Mouse (Mus musculus) midbrain, postnatal 0 days (tissue): ENCODE data around the gene Zdhhc3. TPM values are rescaled to one million over a fixed set of nuclear protein-coding genes. Genes with fewer than 3 reads are reported as not detected.

Experiments
- ATAC-seq: fragments of 200-750 bp; cut with Nextera tagmentation; 2 replicates; pipeline ENCODE4 v1.8.0; 2017; ENCODE audit warnings: moderate number of reproducible peaks, mild to moderate bottlenecking, moderate TSS enrichment, moderate library complexity; ENCODE audit not compliant: low FRiP score
- DNase-seq: peaks from one replicate; pipeline ENCODE4 v3.0.0-alpha.2; 2015; ENCODE audit warnings: low spot score
- H3K27ac ChIP-seq: fragments of 300-500 bp; sonication (generic); 2 replicates; pipeline ENCODE4 v1.5.1; 2014; ENCODE audit warnings: low read depth, mild to moderate bottlenecking, low read length, mixed read lengths
- H3K27me3 ChIP-seq: fragments of 300-500 bp; sonication (generic); 2 replicates; pipeline ENCODE4 v1.6.1; 2014; ENCODE audit warnings: low read length, control low read depth, mixed read lengths; ENCODE audit not compliant: insufficient read depth
- H3K36me3 ChIP-seq: fragments of 300-500 bp; sonication (generic); 2 replicates; pipeline ENCODE4 v1.6.1; 2014; ENCODE audit warnings: low read length, control low read depth, mixed read lengths; ENCODE audit not compliant: insufficient read depth
- H3K4me1 ChIP-seq: fragments of 300-500 bp; sonication (generic); 2 replicates; pipeline ENCODE4 v1.6.1; 2014; ENCODE audit warnings: mild to moderate bottlenecking, control low read depth, antibody characterized with exemption, low read length, mixed read lengths; ENCODE audit not compliant: insufficient read depth
- H3K4me2 ChIP-seq: fragments of 300-500 bp; sonication (generic); 2 replicates; pipeline ENCODE4 v1.6.1; 2014; ENCODE audit warnings: low read depth, mild to moderate bottlenecking, low read length, mixed read lengths; ENCODE audit not compliant: poor library complexity, severe bottlenecking
- H3K4me3 ChIP-seq: fragments of 300-500 bp; sonication (generic); 2 replicates; pipeline ENCODE4 v1.5.1; 2014; ENCODE audit warnings: low read depth, mild to moderate bottlenecking, low read length, moderate library complexity
- H3K9ac ChIP-seq: fragments of 300-500 bp; sonication (generic); replicated peaks from 2 replicates; pipeline ENCODE4 v1.6.1; 2014; ENCODE audit warnings: mild to moderate bottlenecking, low read length, moderate library complexity, mixed read lengths; ENCODE audit not compliant: poor library complexity, severe bottlenecking
- H3K9me3 ChIP-seq: fragments of 300-500 bp; sonication (generic); 2 replicates; pipeline ENCODE4 v1.6.1; 2016; ENCODE audit warnings: low read length, control low read depth
- CTCF ChIP-seq: IDR thresholded peaks from 2 replicates; pipeline ENCODE4 v1.5.1; 2016; ENCODE audit warnings: antibody characterized with exemption, mild to moderate bottlenecking
- WGBS: fragments of 180-500 bp; shearing (Covaris S2); extraction: QIAGEN DNeasy Blood & Tissue Kit; methylation state at CpG from one replicate; pipeline ENCODE4 v1.1.7; 2014; 5-methylcytosine and 5-hydroxymethylcytosine counted together
- polyA plus RNA-seq: library from polyadenylated mRNA; unstranded; fragments of >200 nt; fragmentation: Nextera tagmentation; extraction: Ambion mirVana; gene quantifications from 2 replicates; pipeline ENCODE4 v1.2.1, GENCODE M21; 2015
- total RNA-seq: library from RNA; depleted of rRNA; stranded (reverse); fragments of >200 nt; gene quantifications from 2 replicates; pipeline ENCODE4 v1.2.3, GENCODE M21; 2014

Zdhhc3 gene
- total and polyA plus RNA-seq, 2 experiments from 2014 or later = 76.7 to 86.9 TPM

DNA sequence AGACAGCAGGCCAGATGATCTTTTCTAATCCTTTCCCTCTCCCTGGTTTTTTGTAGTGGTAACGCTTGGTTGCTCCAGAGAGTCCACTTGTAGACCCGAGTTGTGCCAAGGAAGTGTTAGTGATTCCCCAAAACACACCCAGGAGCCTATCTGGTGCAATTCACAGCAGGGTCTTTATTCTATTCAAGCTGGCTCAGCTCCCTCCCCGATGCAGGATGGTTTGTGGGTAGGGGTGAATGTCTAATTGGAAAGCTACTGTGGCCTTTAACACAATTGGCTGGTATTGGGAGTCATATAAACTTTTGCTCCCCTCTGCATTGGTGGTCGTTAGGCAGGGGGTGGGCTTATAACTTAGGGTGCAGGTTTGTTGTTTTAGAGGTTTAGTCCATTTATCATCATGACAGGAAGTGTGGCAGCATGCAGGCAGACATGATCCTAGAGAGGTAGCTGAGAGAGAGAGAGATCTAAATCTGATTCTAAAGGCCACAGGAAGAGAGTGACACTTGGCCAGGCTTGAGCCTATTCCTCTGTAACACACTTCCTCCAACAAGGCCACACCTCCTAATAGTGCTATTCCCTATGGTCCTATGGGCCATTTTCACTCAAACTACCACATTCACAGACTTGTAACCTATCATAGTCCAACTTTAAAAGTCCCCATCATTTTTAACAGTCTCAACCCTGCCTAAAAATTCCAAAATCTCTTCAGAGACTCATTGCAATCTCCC lies 27.0 kb upstream of the Zdhhc3 start:
- TF ChIP-seq CTCF = no peak
- WGBS = 69% methylated on average over 4 of the region's 4 CpGs
- no peak overlapping the region for H3K4me2 ChIP-seq
- no peaks in the 10 kb centered on the region for H3K9me3 ChIP-seq
- no peak for DNase-seq
- H3K4me3 ChIP-seq = no peak overlapping the region
- peaks cover 28% of the 10 kb centered on the region for H3K36me3 ChIP-seq
- ATAC-seq = no peak
- no peak overlapping the region for H3K9ac ChIP-seq
- H3K27me3 ChIP-seq = no peaks in the 10 kb centered on the region
- H3K27ac ChIP-seq = peak overlapping the region; percentile 14; the same call in 1 of the 2 replicates
- H3K4me1 ChIP-seq = no peaks in the 10 kb centered on the region

GRCm38 (mm10) chr9:123138891-123139474 lies 26.0 kb upstream of the Zdhhc3 start:
- WGBS = 69% methylated on average over 5 of the region's 5 CpGs
- peak; percentile 34; the same call in 1 of the 2 replicates for ATAC-seq

DNA sequence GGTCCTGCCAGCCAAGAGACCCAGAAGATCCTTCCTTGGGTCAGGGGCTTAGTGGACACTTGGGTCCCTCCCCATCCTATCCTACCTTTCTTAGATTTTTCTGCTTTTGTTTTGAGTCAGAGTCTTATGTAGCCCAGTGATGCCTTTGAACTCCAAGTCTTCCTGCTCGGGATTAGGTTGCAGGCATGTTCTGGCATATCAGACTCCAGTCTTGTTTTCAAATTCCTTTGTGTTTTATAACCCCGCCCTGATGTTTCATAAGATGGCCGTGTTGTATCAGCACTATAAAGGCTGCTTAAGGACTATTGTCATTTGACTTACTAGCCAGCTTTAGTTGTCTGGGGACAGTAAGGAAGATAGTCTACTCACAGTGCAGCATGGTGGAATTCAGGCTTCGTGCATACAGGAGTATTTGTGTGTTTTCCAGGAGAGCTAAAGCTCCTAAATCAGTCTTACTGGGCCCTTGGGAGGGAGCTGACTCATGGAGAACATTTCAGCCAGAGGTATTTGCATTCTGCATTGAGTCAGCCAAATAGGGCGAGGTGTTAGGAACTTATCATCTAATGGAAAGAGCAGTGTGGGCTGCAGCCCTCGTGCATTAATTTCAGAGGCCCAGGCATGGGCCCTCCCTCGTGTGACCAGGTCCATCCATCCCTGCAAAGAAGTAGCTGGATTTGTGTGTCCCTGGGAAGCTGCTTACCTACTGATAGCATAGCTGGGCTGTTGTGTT lies 24.1 kb upstream of the Zdhhc3 start:
- TF ChIP-seq CTCF = no peak
- H3K4me1 ChIP-seq = no peaks in the 10 kb centered on the region
- H3K27me3 ChIP-seq = no peaks in the 10 kb centered on the region
- no peak overlapping the region for H3K4me2 ChIP-seq
- no peak overlapping the region for H3K9ac ChIP-seq
- H3K9me3 ChIP-seq = no peaks in the 10 kb centered on the region
- DNase-seq = peak; percentile 16
- H3K36me3 ChIP-seq = peaks cover 46% of the 10 kb centered on the region
- no peak for ATAC-seq
- H3K4me3 ChIP-seq = no peak overlapping the region
- no peak overlapping the region for H3K27ac ChIP-seq
- 88% methylated on average over 7 of the region's 7 CpGs for WGBS

More at GRCm38 (mm10) chr9:123138891-123139474, 26.0 kb upstream of the Zdhhc3 start:
- Histone ChIP-seq H3K9me3 (no peaks in the 10 kb centered on the region), H3K27ac (no peak overlapping the region; the same call in 1 of the 2 replicates), H3K9ac (no peak overlapping the region), H3K4me3 (no peak overlapping the region), H3K27me3 (no peaks in the 10 kb centered on the region), H3K4me1 (no peaks in the 10 kb centered on the region), H3K36me3 (peaks cover 32% of the 10 kb centered on the region), H3K4me2 (no peak overlapping the region)
- DNase-seq = peak; percentile 24
- TF ChIP-seq CTCF = no peak

- Histone ChIP-seq H3K27ac (no peak overlapping the region), H3K4me2 (no peak overlapping the region), H3K4me3 (no peak overlapping the region), H3K9ac (no peak overlapping the region), H3K9me3 (no peaks in the 10 kb centered on the region), H3K27me3 (no peaks in the 10 kb centered on the region), H3K36me3 (peaks cover 78% of the 10 kb centered on the region), H3K4me1 (no peaks in the 10 kb centered on the region)
- no peak for TF ChIP-seq CTCF
- 94% methylated on average over 3 of the region's 3 CpGs for WGBS
- ATAC-seq = no peak
- DNase-seq = no peak
These were observed 20.0 kb upstream of the Zdhhc3 start for GRCm38 (mm10) chr9:123132994-123133393.

DNA sequence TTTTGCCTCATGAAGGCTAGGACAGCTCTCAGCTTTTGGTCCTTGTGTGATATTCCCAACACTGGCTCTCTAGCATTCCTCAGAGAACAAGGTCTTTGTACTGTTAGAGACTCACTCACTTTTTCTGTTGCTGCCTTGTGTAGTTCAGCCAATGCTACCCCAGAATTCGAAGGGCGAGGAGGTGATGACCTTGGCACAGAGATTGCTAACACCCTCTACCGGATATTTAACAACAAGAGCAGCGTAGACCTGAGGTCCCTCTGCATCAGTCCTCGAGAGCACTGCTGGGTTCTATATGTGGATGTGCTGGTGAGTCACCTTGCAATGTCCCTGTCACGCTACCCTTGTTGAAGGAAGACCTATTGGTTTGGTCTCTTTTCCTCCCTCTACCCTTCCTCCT lies 14.7 kb upstream of the Zdhhc3 start:
- no peak for DNase-seq
- H3K36me3 ChIP-seq = peaks cover 54% of the 10 kb centered on the region

More for the DNA sequence above, 14.7 kb upstream of the Zdhhc3 start:
- no peak overlapping the region for H3K4me3 ChIP-seq
- ATAC-seq = no peak
- H3K9ac ChIP-seq = no peak overlapping the region
- no peaks in the 10 kb centered on the region for H3K9me3 ChIP-seq
- no peak overlapping the region for H3K4me2 ChIP-seq
- no peak overlapping the region for H3K27ac ChIP-seq
- no peak for TF ChIP-seq CTCF
- no peaks in the 10 kb centered on the region for H3K4me1 ChIP-seq
- no peaks in the 10 kb centered on the region for H3K27me3 ChIP-seq
- 96% methylated on average over 6 of the region's 6 CpGs for WGBS
